Mouse (Mus musculus) testis, postnatal 14 days (tissue): Measurements from ENCODE around the gene Anapc10.
"Not testable (repeated sequence)": the region's sequence is repeated elsewhere in the genome, so short reads cannot be mapped to it uniquely, and the experiment has no call there.

Source experiments
- DNase-seq: peaks from one replicate; pipeline ENCODE4 v3.0.0; 2021; ENCODE audit warnings: low spot score

Gene Anapc10

DNA sequence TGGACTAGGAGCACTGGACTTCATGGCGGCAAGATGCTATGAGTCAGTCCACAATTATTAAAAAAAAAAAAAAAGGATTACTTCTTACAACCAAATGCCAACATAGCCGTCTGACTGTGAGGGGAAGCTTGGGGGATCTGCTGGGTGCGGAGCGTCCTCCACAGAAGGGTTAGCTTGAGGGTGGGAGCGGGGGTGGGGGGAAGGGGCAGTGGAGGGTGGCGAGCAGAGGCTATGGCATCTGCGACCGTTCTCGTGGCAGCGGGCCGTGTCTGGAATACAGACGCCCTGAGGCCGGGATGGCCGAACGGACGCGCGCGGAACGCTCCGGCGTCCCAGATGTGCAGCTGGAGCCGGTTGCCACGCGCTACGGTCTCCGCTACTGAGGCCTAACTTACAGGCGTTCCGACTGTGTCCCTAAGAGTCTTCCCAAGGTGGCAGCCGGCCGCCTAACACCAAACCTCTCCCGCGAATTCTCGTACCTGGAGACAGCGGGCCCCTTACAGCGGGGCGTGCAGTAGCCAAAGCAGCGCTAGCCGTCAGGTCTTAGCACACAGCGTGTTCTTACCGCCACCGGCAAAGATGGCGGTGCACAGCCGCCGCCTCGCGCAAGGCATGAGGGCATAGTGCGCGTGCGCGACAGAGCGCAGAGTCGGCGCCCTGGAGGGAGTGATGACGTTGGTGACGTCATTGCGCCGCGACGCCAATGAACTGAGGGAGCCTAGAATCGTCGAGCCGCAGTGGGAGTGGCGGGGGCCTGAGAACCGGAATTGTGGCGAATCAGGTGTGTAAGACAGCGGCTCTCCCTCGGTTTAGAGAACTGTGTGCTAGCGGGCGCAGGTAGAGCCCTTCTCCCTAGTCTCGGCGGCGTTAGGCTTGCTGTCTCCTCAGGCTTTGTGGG, at the start of gene Anapc10, which contains the start of gene Abce1:
TSS of gene Anapc10 (plus strand) at position 757 of the 898 bp plus-strand sequence.
TSS of gene Abce1 (minus strand) at position 677 of the 898 bp plus-strand sequence.
- DNase-seq, result peak; percentile 98

GRCm38 (mm10) chr8:79676461-79676860, 35.2 kb upstream of the Anapc10 start:
- no peak for DNase-seq

DNA sequence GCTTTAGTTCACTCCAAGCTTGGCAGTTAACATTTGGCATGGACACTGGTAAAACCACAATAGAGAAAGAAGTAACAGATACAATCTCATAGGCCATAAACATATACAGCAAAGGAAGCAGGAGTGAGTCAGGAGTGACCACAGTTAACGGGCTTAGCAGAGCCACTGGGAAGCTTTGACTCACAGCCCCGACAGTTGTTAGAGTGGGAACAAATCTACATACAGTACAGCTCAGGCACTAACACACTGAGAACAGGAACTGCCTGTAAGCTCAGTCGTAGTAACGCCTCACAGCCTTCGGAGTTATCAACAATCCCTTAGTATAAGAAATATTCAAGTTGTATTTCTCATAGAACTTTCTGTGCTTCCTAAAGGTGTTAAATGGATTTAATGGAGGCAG, 32.6 kb upstream of the Anapc10 start:
- DNase-seq, result no peak

GRCm38 (mm10) chr8:79680083-79680482, 31.5 kb upstream of the Anapc10 start:
- not testable (repeated sequence) for DNase-seq

DNA sequence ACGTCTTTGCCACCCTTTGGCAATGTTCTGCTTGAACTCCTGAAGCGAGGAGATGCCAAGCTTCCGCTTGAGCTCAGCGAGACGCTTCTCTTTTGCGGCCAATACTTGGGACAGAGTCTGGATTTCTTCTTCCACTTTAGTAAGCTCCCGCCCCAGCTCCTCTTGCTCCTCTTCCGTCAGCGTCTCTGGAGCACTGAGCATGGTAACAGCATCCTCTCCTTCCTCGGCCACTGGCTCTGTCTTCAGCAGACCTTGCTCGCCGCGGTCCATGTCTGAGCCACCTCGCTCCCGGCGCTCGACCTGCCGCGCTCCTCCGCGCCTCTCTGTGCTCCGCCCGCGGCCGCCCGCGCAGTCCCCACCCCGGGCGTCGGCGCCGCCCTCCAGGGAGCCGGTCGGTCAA, 31.1 kb upstream of the Anapc10 start:
- DNase-seq, result peak; percentile 33

GRCm38 (mm10) chr8:79680965-79681364, 30.7 kb upstream of the Anapc10 start:
- DNase-seq, result no peak

DNA sequence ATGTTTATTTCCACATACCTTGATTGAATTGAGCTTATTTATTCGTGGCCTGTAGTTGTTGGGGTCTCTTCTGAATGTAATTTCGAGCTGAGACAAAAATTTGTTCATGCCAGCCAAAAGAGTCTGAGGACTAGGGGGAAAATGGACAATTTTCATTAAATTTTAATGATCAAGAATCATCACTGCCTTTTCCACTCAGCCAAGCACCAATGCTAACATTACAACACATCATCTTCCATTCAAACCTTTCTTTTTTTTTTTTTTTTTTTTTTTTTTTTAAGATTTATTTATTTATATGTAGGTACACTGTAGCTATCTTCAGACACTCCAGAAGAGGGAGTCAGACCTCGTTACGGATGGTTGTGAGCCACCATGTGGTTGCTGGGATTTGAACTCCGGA, 25.7 kb upstream of the Anapc10 start:
- not testable (repeated sequence) for DNase-seq

DNA sequence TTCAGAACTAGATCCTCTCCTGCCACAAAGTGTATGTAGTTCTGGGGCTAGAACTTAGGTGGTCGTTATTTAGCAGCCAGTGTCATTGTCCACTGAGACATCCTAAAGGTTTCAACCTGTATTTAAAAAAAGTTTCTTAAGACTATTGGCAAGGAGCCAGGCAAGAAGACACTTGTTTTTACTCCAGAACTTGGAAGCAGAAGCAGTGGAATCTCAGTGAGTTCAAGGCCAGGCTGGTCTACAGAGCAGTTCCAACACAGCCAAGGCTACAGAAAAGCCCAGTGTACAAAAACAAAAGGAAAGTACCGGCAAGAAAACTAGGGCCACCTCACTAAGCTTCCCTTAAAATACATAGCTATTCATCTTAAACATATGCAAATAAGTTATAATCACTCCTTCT, 19.1 kb upstream of the Anapc10 start:
- DNase-seq, result no peak

DNA sequence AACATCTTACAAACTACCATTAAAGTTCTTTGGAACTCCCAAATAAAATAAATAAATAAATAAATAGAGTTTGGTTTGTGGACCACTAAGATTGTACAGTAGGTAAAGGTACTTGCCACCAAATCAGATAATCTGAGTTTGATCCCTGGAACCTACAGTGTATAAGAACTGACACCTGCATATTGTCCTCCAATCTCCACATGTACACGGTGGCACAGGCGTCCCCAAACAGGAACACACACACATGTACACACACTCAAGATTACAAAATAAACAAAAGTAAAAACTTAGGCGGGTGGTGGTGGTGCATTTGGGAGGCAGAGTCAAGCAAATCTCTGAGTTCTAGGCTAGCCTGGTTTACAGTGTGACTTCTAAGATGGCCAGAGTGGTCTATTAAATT, 4.9 kb upstream of the Anapc10 start:
- no peak for DNase-seq

GRCm38 (mm10) chr8:79712676-79713075, 1.1 kb downstream of the Anapc10 start:
- no peak for DNase-seq

DNA sequence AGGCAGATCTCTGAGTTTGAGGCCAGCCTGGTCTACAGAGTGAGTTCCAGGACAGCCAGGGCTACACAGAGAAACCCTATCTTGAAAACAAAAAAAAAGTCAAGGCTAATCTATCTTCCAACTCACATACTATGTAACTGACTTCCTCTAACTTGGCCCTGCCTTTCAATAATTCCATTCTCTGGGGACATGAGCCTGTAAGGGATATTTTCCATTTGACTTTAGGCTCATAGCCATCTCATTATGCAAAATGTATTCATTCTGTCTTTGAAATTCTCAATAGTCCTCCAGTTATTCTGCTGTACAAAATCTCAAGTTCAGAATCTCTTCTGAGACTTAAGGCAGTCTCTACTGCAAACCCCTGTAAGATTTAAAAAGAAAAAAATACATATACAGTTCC, 9.9 kb downstream of the Anapc10 start:
- DNase-seq, result no peak

DNA sequence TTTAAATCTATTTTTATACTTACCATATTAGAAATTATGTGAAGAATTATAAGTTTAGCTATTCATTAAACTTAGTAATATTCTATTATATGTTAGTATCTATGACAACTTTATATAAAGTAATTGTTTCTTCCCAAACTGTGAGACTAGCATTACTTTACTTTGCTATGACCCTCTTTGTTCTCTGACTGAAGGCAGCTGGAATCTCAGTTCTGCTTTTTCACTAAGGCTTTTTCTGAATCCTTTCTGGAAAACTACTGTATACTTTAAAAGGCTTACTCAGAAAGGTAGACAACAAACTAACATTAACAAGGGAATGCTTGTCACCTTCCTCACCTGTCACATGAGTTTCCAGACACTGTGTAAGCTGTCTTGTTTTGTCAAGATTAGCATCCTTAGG, 11.7 kb downstream of the Anapc10 start:
- DNase-seq, result no peak

DNA sequence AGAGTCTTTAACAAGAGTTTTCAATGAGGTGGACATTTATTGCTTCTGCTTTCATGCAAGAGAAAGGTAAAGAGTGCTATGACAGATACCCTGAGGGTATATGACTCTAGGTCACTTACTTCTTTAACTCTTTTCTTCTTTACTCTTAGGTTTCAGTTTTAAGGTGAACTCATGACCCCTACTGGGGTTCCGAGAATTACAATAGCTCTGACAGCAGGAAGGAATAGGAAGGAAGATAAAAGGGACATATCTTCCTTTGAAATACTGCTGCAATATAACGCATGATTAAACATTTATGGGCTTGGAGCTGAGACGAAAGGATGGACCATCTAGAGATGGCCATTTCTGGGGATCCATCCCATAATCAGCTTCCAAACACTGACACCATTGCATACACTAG, 13.0 kb downstream of the Anapc10 start:
- DNase-seq, result no peak

DNA sequence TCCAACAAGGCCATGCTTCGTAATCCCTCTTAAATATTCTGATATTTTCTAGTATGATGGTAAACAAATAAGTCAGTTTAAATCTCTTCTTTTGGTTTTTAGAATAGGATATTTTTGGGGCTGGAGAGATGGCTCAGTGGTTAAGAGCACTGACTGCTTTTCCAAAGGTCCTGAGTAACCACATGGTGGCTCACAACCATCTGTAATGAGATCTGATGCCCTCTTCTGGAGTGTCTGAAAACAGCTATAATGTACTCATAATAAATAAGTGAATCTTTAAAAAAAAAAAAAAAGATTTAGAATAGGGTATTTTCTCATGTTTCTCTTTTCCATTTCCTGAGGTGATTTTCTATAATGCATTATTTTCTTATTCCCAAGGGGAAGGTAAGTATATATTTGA, 16.3 kb downstream of the Anapc10 start:
- no peak for DNase-seq

GRCm38 (mm10) chr8:79734304-79734703, 22.7 kb downstream of the Anapc10 start:
- no peak for DNase-seq

DNA sequence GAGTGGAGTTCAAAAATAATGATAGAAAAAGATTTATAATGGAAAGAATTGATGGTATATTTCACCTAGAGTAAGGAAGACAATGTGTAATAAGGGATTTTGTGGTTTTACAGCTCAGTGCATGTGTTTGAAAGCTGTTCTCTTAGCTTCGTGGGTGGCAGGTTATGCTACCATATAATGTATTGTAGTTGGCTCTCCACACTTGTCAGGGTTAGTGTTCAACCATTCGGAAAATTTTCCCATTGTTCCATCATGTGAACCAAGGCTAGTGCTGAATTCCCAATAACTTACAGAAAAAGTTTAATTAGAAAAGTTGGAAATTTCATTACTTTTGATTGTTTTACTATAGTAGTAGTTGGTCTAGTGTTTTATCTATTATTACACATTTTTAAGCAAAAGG, 36.6 kb downstream of the Anapc10 start:
- no peak for DNase-seq

- no peak for DNase-seq
These were observed 37.0 kb downstream of the Anapc10 start for GRCm38 (mm10) chr8:79748591-79748990.

DNA sequence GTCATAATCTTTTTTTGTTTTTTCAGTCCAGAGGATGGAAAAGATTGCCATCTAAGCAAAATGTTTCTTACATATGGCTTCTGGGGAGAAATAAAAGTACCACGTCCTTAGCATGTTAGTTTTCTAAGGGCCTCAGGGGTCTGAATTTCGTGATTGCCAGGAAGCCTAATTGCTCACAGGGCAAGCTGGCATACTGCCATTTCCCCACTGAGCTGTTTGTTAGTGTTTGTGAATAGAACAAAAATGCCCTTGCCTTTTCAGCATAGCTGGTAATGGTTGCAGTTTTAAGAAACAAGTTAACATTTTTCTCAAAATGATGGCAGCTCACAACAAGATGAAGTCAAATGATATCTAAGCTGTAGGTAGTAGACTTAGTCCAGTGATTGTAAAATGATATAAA, 38.7 kb downstream of the Anapc10 start:
- no peak for DNase-seq

DNA sequence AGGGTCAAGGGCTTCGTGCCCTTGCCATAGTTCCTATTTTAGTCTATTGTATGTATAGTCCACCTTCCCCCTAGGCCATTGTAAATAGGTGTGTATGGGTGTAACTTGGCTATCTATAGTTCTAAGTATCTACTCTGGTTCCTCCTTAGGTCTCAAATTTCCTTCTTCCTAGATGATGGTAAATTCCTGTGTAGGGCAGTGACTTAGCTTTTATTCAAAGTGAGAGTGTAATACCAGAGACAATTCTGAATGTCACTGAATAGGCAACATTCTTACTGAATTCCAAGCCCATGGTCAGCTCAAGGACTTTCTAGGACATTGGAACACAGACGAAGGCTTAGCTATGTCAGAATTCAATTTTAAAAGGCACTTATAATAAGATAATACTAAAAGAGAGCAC, 83.3 kb downstream of the Anapc10 start:
- DNase-seq, result not testable (repeated sequence)

DNA sequence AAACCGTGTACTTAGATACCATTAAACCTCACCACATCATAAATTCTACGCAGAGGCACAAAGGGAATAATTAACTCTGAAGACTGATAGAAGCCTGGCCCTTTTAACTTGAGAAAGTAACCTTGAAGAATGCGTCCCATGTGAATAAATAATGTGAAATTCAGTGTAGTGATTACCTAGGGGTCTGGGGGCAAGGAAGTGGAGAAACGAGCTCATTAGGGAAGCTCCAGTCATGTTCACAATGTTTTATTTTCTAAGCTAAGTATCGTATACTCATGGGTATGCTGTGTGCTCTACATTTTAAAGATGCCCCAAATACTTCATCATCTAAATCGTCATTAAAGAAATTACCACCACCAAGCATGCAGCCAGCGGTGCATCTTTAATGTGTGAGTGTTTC, 85.1 kb downstream of the Anapc10 start:
- DNase-seq, result no peak

DNA sequence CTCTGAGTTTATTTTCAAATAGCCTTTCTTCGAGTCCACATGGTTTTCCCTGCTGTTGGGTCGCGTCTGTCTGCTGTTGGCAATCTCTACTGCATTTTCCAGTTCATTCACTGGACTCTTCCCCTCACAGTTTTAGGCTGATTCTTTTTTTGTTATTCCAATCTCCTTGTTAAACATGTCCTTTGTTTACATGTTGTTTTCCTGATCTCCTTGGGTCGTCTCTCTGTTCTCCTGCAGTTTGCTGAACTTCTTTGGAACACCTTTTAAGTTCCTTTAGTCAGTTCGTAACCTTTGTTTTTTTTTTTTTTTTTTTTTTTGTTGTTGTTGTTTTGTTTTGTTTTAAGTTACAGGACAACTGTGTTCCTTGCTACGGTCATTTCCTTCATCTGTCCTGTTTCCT, 92.9 kb downstream of the Anapc10 start:
- DNase-seq, result no peak

DNA sequence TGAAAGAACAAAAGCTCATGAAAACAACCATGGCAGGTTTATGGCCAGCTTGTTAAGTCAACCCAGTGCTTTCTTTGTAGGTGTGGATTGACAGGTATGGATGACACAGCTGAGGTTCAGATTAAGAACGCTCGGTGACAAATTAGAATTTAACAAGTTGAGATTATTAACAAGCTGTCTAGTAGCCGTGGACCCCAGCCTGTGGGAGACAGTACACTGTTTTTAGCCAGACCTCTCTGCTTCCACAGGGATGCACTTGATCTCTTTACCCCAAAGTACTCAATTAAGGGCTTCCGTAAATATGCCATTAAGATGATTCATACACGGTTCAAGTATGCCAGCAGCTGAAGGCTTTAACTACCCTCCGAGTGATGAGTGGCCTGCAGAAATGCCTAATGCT, 95.4 kb downstream of the Anapc10 start:
- no peak for DNase-seq

DNA sequence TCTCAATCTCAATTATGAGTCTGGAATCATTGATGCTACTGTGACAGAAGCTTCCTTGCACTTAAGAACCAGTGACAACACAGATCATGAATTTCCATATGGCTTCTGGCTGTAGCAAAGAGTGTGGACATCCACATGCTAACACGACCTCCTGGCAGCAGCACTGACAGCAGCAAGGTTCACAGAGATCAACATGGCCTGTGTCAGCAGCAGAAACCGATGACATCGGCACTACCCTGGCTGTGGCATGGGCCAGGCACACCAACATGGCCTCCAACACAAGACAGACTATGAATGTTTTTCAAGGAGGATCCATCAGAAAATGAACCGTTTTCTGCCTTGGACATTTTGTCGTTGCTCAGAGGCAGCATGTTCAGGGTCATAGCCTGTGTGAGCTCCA, 114.9 kb downstream of the Anapc10 start:
- no peak for DNase-seq
